ENCODE assay signal across 22 mouse cellular contexts in the genomic region with DNA sequence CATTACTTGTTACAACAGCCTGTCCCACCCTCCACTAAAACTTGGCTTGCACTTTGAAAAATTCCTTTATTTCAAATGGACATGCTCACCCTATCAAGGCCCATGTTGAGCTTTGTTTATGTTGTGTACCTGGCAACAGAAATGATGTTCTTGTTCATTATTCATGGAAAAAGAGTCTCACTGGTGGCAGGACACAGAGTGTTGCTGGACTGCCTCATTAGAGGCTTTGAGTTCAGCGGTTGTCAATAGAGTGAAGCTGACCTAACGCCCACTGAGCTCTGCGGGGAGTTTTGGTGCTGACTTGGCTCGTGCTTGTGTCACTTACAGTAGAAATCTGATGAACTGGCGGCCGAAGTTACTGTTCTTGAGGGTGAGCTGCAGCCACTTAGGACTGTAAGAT.
"Had no signal": no experiment of that assay in that cellular context is flagged by ENCODE, and none has a peak within 500 bp of the region (broad histone marks: within the 10 kb centered on the region; RNA-seq: fewer than 3 reads in every experiment).

No protein-coding gene starts in this region.

- H3K36me3 ChIP-seq: stomach, embryonic 15.5 days had no signal

- H3K27me3 ChIP-seq: limb, embryonic 13.5 days; liver, embryonic 12.5 days; liver, embryonic 15.5 days; midbrain, embryonic 13.5 days; neural tube, embryonic 13.5 days; stomach, embryonic 15.5 days had no signal

- H3K27ac ChIP-seq: kidney, postnatal 0 days; layer of hippocampus, adult 2 months; limb, embryonic 10.5 days; limb, embryonic 13.5 days; liver, embryonic 12.5 days; liver, embryonic 15.5 days; macrophage; midbrain, embryonic 10.5 days; midbrain, embryonic 13.5 days; neural tube, embryonic 13.5 days; stomach, embryonic 15.5 days had no signal

- ATAC-seq: intestine, postnatal 0 days; liver, embryonic 12.5 days; midbrain, embryonic 13.5 days; midbrain, embryonic 16.5 days had no signal

- H3K4me1 ChIP-seq: limb, embryonic 10.5 days; limb, embryonic 13.5 days; liver, embryonic 12.5 days; liver, embryonic 15.5 days; midbrain, embryonic 10.5 days; midbrain, embryonic 13.5 days; neural tube, embryonic 13.5 days; stomach, embryonic 15.5 days had no signal

- H3K9me3 ChIP-seq: limb, embryonic 10.5 days; limb, embryonic 13.5 days; liver, embryonic 12.5 days; liver, embryonic 15.5 days; midbrain, embryonic 10.5 days; midbrain, embryonic 13.5 days; neural tube, embryonic 13.5 days; stomach, embryonic 15.5 days had no signal

- H3K4me2 ChIP-seq: limb, embryonic 13.5 days; liver, embryonic 12.5 days; liver, embryonic 15.5 days; midbrain, embryonic 13.5 days; neural tube, embryonic 13.5 days; stomach, embryonic 15.5 days had no signal

- DNase-seq: kidney, adult 2 months; kidney, postnatal 25 days; layer of hippocampus, adult 9-11 months; liver; right cerebral cortex, adult 18-20 months; right cerebral cortex, postnatal 14 days; right cerebral cortex, postnatal 4 days; thymus, postnatal 36 days had no signal

- H3K4me3 ChIP-seq: layer of hippocampus, adult 2 months; limb, embryonic 10.5 days; limb, embryonic 13.5 days; liver, embryonic 12.5 days; liver, embryonic 15.5 days; midbrain, embryonic 10.5 days; midbrain, embryonic 13.5 days; myocyte; neural tube, embryonic 13.5 days; stomach, embryonic 15.5 days had no signal

- H3K9ac ChIP-seq: limb, embryonic 13.5 days; liver, embryonic 12.5 days; liver, embryonic 15.5 days; midbrain, embryonic 13.5 days; neural tube, embryonic 13.5 days; stomach, embryonic 15.5 days had no signal
